Mouse (Mus musculus): ENCODE results near the gene Bbs1. TPM values are rescaled to one million over a fixed set of nuclear protein-coding genes. Genes with fewer than 3 reads are reported as not detected.
"Not testable (repeated sequence)": the region's sequence is repeated elsewhere in the genome, so short reads cannot be mapped to it uniquely, and the experiment has no call there.

Bbs1 gene
- 1.4 and 2.2 TPM in 2 replicates for polyA plus RNA-seq (2015; fragmentation: Nextera tagmentation; extraction: Ambion mirVana)

DNA sequence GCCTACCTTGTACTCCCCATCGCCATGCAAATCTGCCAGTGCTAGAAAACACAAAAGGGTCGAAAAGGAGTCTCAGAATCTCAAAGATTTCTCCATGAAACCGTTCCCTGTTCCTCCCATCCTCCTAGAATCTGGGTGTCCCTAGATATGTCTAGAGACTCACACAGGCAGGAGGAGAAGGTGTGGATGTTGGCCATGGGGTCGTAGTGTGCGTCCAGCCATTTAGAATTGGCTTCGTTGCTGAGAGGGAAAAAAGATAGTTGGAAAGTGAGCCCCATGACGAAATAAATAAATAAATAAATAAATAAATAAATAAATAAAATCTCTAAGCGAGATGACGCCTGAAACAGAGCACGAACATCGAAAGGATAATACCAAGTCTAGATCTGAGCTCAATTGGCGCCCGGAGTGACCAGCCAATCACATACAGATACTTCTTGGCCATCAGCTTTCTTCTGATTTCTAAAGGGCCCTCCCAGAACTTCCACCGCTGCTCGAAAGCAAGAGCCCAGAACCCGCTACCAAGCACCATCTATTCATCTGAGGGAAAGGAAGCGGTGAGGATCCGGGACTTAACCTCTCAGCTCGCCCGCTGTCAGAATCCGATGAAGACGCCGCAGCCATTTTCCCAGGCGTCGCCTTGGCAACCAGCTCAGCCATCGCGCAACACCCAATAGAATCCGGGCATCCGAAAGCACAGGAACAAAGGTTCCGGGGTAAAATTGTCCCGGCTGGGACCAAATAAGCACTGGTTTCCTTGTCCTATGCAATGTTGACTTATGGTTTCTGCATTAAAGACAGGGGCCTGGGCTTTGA is at the start of gene Bbs1:
Gene Bbs1, minus strand, starts transcription at position 650 of the 816 bp plus-strand sequence.
- DNase-seq (ENCODE audit: low spot score) = peak; percentile 85

DNA sequence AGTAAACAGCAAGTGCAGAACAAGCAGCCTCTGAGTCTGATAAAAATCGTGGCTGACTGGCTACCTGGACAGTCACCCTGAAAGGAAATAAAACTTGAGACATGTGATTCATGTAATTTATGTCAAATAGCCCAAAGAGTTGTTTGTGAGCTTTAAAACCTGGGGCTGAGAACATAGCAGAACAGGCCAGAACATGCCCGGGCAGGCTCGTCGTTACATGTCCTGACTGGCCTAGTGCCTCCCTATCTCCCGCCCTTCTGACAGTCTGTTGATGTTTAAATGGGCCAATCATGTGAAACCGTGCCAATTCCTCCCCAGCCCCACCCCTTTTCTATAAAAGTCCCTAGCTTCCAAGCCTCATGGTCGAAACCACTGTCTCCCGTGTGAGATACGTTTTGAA is 42.2 kb upstream of the Bbs1 start:
- not testable (repeated sequence) for DNase-seq (ENCODE audit: low spot score)

DNA sequence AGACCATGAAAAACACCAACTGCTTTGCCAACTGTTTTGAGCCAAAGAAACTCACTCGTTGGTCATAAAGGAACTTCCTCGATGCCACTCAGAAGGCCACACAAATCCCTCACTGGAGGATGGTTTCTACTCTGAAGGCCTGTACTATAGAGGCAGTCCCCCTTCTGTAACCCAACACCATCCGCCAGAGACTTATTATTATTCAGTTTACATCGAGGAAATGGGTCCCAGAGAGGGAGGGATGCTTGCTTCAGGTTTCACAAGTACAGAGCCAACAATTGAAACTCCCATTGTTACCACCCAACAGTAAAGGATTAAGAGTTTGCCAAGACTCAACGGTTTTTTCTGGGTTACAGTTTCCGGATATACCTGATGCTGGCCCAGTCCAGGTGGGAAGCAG is 39.1 kb upstream of the Bbs1 start:
- DNase-seq (ENCODE audit: low spot score) = no peak

DNA sequence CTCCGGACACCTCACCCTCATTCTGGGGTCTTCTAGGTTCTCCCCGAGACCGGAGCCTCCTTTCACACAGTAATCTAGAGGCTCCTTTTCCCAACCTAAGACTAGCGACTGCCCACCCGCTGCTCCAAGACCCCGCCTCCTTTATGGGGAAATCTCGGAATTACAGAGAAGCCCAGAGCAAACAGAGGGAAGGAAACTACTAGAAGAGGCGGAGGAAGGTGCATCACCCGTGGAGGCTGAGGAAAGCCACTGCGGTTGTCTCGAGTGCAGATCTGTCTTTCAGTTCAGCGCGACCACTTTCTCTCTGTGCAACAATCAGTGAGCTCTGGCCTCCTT is 36.8 kb upstream of the Bbs1 start:
- DNase-seq (ENCODE audit: low spot score) = no peak

DNA sequence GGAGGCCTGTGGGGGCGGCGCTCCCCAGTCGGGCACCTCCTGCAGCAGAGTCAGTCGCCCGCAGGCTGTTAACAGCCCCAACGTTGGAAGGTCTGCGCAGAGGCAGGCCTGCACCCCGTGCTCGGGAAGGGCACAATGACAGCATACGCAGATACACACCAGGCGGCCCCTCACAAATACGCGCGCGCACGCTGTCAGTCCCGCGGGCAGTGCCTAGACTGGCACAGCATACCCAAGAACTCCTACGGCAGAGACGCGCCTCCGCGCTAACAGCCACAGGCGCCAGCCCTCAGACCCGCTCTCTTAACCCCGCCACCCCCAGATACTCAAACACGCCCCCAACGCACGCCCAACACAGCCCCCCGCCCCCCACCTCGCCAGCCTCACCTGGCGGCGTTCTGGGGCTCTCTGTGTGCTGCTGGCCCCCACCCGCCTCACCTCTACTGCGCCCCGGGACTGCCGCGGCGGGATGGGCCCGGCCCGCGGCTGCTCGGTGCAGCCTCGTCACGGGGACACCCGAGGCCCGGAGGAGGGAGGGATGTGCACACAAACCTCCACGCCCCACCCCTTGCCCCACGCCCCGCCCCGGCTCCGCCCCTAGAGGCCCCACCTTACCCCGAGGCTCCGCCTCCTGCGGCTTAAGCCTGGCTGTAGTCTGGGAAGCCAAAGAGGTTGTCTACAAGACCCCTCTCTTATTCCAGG is 36.3 kb upstream of the Bbs1 start, which contains the start of gene Peli3:
Gene Peli3, minus strand, starts transcription at position 577 of the 702 bp plus-strand sequence.
- peak; percentile 84 for DNase-seq (ENCODE audit: low spot score)

DNA sequence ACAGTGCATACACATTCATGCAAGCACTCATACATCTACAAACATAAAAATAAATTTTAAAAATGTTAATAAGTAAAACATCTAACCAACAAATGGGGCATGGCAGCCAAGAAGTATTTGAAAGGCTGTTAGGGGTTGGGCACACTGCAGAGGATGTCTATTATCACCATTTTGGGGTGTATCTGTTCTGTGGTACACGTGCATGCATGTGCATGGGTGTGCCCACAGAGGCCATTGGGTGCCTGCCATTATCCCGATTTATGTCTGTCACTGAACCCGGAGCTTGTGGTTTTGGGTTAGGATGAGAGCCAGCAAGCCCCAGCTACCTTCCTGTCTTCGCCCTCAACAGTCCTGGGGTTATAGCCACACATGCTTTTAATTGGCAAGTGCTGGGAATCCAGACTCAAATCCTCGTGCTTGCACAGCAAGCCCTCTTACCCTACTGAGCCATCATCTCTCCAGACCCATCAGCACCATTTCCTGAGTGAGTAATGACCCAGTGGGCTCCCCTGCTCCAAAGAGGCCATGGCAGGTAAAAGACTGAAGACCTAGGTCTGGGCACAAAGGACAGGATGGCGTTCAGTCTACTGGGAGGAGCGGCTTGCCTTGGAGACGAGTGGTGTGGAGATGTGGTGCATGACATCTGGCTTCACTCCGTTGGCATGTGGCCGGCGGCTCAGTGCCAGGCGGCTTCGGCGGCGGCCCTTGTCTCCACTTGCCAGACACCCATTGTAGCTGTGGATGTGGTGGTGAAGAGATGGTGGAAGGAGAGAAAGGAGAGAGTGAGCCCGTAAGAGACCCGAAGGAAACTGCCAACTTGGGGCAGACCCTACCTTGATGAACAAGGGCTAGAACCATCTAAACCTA is 31.2 kb upstream of the Bbs1 start:
- no peak for DNase-seq (ENCODE audit: low spot score)

DNA sequence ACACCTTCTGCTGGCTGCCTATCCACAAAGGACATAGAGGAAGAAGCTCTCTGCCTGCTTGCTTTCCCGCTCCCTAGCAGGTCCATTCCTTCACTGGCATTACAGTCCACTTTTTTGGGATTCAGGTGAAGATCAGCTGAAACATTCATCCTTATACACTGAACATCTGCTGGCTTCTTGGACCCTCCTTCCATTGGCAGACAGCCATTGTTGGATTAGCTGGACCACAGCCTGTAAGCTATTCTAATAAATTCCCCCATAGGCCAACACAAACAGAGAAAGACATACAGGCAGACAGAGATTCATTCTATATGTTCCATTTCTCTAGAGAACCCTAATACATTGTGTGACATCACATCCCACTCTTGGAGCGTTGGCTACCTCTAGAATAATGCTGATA is 30.5 kb upstream of the Bbs1 start:
- DNase-seq (ENCODE audit: low spot score) = no peak

DNA sequence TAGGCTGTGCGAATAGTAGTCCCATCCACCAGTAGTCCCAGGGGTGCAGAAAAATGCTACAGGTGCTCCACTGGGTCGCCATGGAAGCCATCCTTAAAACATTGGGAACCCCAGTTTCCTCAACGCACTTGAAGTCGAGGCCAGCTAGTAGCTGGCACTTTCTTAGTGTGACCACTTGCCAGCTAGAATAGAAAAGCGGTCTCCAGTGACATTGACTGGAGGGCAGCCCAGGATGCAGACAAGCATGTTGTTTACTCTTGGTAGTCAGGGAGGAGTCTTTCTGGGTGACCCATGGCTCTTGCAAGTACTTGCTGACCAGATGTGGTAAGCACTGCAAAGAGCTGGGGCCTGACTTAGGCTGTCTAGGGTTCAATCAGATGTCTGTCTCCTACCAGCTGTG is 22.4 kb upstream of the Bbs1 start:
- DNase-seq (ENCODE audit: low spot score) = peak; percentile 10

DNA sequence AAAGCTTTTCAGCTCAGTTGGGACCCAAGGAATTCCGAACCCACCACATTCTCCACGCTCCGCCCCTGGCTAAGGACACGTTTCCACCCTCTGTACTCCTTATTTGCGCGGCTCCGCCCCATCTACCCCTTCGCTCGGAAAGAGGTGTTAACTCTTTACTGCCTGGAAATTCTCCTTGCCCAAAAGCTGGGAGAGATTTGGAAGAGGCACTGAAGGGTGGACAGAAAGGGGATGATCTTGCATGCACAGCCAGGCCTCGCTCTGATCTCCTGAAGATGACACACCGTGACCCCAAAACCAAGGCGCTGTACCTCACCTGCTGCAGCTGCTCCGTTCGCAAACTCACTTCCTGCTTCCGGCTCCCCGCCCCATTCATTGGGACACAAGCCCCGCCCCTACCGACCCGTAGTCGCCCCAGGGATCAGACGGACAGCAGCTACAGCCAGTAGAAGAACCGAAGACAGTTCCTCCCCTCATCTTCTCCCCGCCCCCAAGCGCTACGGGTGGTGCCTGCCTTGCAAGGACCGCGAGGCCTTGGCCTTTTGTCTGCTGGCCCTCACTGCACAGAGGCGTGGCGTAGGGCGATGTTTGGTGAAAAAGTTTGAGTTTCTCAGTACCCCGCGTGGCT is 21.6 kb upstream of the Bbs1 start, which contains the start of gene Dpp3:
Gene Dpp3, minus strand, starts transcription at position 384 of the 628 bp plus-strand sequence.
- peak; percentile 98 for DNase-seq (ENCODE audit: low spot score)

DNA sequence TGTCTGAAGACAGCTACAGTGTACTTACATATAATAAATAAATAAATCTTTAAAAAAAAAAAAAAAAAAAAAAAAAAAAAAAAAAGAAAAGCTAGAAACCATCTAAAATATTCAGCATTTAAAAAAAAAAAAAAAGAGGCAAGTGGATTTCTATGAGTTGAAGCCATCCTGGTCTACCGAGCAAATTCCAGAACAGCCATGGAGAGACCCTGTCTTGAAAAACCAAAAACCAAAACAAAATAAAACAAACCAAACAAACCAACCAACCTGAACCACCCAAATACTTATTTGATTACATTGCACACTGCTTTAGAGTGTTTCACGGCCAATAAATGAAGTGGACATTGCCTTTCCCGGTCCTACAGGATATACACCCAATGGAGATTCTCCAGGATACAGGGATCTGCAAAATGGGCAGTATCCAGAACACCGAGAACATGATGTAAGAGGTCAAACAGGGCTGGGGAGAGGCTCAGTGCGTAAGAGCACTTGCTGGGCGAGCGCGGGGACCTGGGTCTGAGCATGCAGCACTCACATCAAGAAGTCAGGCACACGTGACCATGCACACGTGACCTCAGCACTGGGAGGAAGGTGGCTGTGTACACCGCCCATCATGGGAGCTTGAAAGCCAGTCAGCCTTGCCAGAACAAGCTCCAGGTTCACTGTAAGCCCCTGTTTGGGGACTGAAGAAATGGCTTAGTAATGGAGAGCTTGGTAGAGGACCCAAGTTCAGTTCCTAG is 18.9 kb upstream of the Bbs1 start:
- no peak for DNase-seq (ENCODE audit: low spot score)

DNA sequence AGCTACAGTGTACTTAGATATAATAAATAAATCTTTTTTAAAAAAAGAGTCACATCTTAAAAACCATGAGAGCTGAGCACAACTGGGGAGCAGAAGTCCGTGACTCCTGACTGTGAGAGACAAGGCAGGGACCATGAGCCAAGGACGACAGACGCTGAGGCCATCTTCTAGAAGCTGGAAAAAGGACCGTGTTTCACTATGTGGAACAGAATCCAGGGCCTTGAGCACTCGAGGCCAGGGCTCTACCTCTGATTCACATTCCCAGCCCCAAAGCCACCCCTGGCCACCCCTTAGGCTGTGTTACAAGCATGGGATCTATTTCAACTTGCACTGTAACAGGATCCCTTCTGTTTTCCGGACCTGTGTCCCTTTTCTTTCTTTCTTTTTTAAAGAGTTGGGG is 13.2 kb upstream of the Bbs1 start:
- DNase-seq (ENCODE audit: low spot score) = no peak

DNA sequence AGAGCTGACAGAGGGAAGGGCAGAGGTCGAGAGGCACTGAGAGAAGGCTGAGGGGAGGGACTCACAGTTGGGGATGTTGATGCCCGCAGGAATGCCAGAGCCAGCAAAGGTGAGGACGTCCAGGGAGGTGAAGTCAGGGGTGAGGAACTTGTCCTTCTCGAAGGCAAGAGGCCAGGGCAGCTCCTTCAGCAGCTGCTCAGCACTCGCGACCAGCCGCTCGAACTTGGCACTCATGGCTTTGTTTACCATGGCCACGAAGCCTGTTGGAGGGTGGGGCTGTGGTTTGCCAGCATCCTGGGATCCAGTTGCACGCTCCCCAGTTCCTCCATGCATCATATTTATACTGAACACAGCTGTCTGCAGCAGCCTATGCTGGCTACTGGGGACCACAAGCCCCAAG is 10.4 kb upstream of the Bbs1 start:
- no peak for DNase-seq (ENCODE audit: low spot score)

DNA sequence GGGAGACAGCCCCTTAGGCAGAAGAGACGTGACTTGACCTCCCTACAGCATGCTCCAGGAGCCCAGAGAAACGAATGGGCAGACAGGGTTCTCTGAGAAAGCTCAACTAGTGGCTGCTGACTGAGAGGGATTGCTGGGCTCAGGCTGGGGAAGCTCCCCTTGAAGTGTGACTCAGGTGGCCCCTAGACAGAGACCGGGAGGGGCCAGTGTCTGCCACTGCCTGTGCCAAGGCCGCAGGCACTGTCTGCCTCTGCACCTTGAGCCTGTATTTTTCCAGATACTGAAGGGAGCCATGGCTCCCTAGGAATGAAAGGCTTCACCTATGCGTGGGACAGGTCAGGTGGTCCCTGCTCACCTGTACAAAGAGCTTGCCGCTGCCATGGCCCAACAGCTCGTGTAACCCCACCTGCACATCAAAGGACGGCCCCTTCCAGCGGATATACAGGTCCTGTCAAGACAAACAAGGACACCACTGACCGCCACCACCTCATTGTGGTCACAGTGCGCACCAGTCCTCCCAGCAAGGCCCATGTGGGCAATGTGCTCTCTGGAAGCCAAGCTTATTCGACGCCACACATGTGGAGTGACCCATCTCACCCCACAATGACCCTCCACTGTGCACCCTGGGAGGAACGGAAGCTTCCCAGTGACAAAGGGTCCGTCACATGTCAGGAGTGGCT is 9.6 kb upstream of the Bbs1 start:
- no peak for DNase-seq (ENCODE audit: low spot score)

DNA sequence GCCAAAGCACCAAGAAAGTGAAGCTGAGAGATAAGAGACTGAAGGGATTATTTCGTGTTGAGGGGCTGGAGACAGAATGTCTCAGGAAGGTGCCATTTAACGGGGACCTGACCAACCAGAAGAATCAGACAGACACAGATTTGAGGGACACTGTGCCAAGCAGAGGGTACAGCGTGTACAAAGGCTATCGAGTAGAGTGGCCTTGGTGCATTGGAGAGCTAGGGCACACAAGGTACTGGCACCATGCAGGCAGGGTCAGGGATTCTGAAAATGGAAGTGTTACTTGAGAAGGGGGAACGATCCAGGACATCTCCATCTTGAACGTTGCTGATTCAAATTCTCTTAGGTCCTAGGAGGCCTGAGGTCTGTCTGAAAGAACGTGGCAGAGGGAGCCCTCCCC is 2.9 kb upstream of the Bbs1 start:
- DNase-seq (ENCODE audit: low spot score) = no peak

DNA sequence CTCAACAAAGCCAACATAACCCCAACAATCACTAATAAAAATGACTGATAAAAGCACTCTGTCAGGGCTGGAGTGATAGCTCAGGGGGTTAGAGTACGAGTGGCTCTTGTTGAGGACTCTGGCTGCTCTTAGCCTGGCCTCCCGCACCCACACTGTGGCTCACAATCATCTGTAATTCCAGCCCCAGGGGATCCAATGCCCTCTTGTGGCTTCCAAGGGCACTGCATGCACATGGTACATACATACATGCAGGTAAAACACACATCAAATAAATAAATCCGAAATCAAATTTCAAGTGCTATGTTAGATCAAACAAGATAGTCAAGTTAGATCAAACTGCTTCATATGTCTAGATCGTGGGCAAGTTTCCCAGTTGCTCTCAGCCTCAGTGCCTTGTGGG is 1.7 kb upstream of the Bbs1 start:
- DNase-seq (ENCODE audit: low spot score) = peak; percentile 43

DNA sequence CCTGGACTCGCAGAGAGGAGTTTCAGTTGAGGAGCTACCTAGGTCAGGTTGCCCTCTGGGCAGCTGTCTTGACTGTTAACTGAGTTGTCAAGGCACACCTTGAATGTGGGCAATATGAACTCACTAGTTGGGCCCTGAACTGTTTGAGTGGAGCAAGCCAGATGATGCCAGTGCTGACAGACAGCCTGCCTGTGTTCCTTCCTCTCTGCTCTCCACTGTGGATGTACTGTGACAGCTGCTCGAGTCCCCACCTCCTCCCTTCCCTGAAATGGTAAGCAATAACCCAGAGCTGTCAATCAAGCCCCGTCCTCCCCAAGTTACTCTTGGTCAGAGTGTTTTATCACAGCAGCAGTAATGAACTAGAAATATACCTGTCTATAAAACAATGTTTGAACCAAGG is 6.5 kb downstream of the Bbs1 start:
- DNase-seq (ENCODE audit: low spot score) = no peak

DNA sequence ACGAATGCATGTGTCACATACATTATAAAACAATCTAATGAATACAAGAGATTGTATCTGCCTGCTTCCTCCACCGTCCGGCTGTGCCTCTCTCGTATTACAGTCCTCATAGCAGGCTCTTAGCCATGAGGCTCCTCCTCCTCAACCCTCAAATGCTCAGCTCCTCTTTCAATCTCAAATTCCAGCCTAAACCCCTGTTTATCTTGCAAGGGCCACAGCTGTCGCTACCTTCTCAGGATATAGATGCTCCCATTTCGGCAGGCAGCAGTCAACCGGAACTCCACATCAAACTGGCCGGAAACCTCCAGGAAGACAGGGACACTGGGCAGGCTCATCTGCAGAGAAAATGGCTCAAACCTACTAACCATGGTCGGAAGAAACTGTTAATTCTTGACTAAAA is 7.5 kb downstream of the Bbs1 start:
- DNase-seq (ENCODE audit: low spot score) = no peak

DNA sequence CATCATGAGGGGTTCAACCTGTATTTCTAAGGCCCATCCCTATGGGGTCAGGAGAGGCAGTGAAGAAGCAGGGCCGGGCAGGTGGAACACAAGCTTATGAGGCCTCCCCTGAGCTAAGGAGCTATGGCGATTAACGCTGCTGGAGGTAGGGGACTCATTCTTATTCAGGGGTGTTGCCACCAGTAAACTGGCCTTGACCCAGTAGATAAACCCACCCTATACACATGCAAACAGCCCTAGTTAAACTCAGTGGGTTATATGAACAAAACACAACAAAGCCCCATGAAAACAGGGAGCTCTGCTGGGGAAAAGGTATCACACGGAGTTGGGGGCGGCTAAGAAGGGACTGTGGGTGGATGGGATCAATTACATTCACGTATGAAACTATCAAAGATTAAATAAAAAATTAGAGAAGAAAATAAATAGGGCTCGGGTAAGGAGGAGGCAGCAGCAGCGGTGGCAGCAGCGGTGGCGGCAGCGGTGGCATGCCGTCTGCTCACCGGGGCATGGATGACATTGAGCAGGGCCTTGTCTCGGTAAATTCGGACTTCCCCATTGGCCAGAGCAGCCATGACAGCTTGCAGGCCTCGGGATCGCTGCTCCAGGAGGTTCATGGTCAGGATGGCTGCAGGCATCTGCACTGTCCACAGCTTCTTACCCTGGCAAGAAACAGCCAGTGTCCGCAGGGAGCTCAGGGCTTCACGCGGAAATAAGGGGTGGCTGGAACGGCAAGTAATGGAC is 9.5 kb downstream of the Bbs1 start:
- DNase-seq (ENCODE audit: low spot score) = no peak

DNA sequence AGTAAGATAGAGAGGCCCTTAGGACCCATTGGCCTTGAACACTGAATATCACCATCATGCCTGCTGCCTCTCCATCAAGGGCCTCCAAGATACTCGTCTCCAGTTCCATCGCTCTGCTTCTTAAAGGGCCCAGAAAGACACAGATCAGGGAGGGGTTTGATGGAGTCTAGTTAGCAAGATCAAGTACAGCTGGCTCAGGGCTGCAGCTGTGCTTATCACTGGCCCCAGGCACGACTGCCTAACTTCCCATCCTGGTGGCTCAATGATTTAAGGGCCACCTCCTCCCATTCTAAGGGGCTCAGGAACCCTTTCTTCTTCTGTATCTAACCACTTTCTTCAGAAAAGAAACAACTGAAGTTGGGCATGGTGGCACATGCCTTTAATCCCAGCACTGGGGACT is 14.6 kb downstream of the Bbs1 start:
- no peak for DNase-seq (ENCODE audit: low spot score)

All from thymus, postnatal 0 days (tissue).